Mouse (Mus musculus) erythroid progenitor cell, adult 5-6 weeks (primary cell): ENCODE measurements around the gene Il17rd. TPM values are rescaled to one million over a fixed set of nuclear protein-coding genes. Genes with fewer than 3 reads are reported as not detected.

Experiments used
- ATAC-seq: replicated peaks from 2 replicates; pipeline ENCODE4 v1.8.0; 2016; ENCODE audit warnings: moderate number of reproducible peaks, mild to moderate bottlenecking, moderate TSS enrichment, inconsistent platforms; ENCODE audit not compliant: poor library complexity, low FRiP score, severe bottlenecking
- total RNA-seq, 2 experiments: library from RNA; stranded (forward) in 1 of 2; stranded (reverse) in 1 of 2; fragments of 150-400 nt in 1 of 2; fragments of 186-747, 209-891 nt in 1 of 2; gene quantifications; 2 replicates each; pipeline versions ENCODE4 v1.2.3 to v1.2.4; 2015 to 2017; ENCODE audit warnings: low replicate concordance in 2 of 2

The Il17rd gene
- total RNA-seq, 2 experiments from 2014 or later, result not detected

DNA sequence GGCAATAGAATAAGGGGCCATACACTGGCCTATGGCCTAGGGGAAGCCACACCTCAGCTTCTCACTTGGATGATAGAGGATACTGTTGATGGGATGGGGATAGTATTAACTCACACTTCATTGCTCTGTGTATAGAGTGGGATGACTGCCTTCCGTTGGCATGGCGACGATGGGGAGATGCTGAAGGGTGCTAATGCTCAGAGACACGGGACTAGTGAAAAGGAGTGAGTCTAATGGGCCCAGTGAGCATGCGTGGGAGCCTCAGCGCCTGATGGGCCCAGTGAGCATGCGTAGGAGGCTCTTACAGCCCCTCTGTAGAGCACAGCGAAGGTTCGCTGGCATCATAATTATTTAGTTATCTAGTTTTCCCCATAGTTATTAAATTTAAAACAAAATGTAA, 100.2 kb downstream of the Il17rd start:
- ATAC-seq, result no peak

DNA sequence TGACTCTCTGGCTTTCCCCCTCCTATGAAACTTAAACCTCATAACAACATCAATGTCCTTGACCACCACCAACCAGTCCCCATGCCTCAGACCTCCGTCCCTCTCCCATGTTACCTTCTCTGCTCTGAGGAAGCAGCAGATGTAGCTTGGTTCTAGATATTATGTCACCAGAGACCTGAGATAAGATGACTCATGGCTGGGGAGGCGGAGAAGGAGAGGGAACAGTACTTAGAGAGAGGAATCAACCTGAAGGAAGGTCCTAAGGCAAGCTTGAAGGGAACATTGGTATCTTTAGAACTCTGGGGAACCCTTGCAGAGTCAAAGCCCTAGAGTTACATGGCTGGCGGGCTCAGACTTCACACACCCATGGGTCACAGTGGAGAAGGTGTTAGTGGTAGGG, 101.2 kb downstream of the Il17rd start:
- no peak for ATAC-seq

DNA sequence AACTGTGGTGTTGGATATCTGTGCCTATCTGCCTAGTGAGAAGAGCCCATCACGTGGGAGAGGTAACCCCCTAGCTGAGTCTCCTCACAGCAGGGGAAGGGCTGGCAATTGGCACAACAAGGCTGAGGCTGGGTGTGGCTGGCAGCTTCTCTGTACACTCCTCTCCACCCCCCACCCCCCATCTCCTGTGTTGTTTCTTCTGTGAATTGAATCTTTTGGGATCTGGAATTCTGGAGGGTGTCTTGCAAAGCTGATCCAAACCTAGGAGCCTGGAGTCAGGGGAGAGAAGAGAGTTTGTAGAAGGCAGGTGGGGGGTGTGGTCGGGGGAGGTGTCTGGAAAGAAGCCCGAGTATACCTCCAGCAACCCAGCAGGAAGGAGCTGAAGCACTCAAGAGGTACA, 102.7 kb downstream of the Il17rd start:
- no peak for ATAC-seq

DNA sequence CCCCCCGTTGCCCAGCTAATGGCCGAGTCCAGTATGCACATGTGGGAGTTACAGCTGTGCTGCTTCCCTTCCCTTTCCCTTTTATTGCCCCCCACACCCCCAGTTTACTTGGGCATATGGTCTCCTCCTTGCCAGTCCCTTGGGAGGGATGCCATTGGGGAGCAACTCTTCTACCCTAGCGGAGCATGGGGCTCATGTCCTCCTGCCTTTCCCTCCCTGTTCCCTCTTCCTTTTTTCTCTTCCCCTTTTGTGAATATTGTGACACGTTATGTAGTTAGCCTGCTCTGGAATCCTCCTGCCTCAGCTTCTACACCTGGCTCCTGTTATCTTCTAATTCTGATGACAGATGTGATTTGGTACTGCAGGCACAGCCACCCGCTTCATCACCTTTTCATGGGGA, 103.9 kb downstream of the Il17rd start:
- ATAC-seq, result no peak

DNA sequence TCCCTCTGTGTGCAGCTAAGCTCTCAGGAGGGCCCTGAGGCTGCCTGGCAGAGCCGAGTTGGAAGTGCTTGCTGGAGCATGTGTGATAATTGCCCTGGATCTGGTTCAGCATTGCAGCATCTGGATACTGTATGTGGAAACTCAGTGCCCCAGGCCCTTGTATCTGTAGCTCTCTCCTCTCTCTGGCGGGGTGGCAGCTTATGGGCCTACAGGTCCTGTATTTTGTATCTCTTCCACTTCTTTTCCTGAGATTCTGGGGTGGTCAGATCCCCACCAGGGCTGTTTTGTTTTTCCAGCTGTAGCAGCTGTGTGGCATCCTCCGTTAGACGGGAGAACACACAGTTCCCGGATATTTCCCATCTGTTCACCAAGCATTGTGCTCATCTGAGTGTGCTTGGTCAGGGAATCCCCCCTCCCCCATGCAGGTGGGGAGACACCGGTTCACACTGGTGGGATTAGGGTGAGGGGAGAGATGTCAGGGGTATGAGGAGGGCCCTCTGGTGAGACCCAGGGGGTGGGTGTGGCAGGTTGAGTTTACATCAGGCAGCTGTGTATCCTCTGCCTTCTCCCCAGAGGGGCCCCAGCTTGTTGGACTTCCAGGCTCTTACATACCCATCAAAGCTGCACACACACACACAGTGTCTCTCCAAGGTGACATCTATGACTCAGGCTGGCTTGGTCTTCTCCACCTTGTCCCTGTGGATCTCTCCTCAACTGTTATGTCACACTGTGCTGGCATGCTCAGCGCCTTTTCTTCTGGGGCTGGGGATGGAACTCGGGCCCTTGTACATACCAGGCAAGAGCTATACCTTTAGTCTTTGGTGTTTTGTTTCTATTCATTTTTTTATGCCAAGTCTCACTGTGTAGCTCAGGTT, 106.7 kb downstream of the Il17rd start:
- ATAC-seq, result no peak

DNA sequence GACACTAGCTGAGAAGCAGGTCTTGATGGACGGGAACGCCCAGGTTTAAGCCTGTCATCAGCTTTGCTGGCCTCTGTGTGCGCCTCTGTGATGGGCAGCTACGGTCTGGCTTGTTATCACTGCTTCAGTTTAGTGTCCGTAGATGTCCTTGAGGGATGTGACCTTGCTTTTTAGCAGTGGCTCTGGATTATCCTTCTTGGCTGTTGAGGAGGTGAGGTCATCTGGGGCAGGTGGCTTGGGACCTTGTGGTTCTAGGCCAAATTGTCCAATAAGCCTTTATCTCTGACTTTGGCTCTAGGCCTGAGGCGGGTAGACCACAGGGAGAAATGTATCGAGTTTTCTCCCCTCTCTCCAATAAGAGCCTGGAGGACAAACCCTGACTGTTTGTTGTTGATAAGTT, 109.0 kb downstream of the Il17rd start:
- ATAC-seq, result no peak

DNA sequence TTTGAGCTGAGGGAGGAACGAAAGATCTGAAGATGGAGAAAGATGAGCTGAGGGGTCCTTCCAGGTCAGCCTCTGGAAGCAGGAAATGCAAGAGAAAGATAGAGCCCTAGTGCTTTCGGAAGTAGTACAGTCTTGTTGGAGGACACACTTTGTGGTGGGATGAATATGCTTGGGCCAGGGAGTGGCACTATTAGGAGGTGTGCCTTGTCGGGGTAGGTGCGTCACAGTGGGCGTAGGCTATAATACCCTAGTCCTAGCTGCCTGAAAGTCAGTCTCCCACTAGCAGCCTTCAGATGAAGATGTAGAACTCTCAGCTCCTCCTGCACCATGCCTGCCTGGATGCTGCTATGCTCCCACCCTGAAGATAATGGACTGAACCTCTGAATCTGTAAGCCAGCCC, 110.7 kb downstream of the Il17rd start:
- ATAC-seq, result no peak

DNA sequence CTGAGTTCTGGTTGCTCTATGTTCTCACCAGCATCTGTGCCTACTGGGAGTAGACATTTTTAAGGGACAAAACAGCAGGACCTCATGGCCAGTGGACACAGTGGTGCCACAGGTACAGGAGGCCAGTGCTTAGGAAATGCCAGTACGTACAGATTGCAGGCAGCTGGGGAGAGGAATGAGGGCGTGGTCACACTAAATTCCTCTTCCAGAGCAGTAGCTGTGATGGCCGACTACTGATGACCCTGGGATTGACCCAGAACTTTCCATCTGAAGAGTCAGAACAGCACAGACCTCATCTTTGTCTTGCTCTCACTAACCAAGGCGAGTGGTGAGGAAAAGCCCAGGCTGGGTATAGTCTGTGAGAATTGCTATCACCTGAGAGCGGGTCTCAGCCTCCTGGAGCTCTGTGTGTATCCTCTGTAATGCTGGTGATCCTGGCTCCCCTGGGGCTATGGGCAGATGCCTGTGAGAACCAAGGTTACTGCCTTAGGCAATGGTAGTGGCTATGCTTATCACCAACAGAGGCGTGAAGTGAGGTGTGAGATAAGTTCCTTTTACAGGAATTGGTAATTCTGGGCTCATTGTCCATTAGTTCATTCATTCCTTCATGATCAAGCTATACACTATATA, 111.4 kb downstream of the Il17rd start:
- ATAC-seq, result no peak

DNA sequence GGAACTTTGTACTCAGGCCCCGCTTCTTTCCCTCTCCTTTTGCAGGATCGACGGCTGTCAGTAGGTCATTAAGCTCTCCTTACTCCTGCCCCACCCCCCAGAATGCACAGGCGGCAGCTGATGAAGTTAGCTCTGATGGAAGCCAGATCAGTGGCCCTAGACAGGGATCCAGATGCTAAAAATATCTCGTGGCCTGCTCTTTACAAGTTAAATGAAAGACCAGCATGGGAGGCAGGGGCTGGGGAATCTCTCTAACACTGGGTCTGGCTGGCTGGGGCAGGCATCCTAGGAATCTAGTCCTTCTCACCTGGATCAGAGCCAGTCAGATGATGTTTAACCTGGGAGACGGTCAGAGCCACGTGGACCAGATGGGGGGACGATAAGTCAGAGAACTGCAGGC, 112.7 kb downstream of the Il17rd start:
- ATAC-seq, result no peak

DNA sequence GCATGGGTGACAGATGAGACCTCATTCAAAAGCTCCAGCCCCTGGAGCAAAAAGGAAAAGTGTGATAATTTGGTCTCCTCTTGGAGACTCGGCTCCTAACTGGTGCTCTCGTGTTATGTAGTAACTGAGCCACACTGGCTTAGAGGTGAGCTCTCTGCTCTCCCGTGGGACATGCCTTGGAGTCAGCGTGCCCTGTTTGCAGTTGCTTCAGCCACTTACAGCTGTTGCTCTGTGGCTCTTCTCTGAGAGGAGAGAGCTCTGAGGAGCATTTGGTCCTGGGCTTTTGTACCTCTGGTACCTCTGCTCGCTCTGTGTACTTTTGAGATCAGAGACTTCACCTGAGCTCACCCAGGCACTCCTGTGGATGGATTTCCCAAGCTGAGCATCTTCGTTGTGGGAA, 116.3 kb downstream of the Il17rd start:
- no peak for ATAC-seq

DNA sequence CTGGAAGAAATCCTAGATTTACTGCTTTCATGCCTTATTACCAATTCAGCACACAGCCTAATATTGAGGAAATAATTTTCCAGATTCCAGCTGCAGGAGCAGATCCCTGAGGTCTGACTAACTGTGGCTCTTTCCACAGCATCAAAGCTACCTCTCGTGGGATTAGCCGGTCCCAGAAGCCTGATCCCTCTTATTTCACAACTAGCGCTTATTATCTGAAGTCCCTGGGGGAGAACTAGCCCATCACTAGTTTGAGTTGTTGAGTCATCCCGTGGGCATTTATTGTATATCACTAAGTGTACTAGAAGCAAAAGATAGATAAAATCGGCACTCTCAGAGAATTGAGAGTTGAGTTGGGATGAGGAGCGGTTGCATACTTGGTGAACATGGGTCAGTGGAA, 117.3 kb downstream of the Il17rd start:
- no peak for ATAC-seq

Other genes with a start within 250 kb of the Il17rd start
- gene Asb14, start 144.4 kb upstream of the Il17rd start, total RNA-seq (2015; ENCODE audit: low replicate concordance), result not detected in 2 replicates
- gene Asb14, start 144.4 kb upstream of the Il17rd start, total RNA-seq (2017; ENCODE audit: low replicate concordance), result not detected in 2 replicates
- gene Appl1, start 67.7 kb upstream of the Il17rd start, total RNA-seq (2015; ENCODE audit: low replicate concordance), result 2.9 and 4.0 TPM in 2 replicates
- gene Appl1, start 67.7 kb upstream of the Il17rd start, total RNA-seq (2017; ENCODE audit: low replicate concordance), result 3.5 and 3.6 TPM in 2 replicates
- gene Hesx1, start 44.5 kb upstream of the Il17rd start, total RNA-seq (2015; ENCODE audit: low replicate concordance), result not detected in 2 replicates
- not detected in 2 replicates for gene Hesx1, start 44.5 kb upstream of the Il17rd start, total RNA-seq (2017; ENCODE audit: low replicate concordance)
- 4.3 and 6.3 TPM in 2 replicates for gene Arhgef3, start 76.0 kb downstream of the Il17rd start, total RNA-seq (2015; ENCODE audit: low replicate concordance)
- gene Arhgef3, start 76.0 kb downstream of the Il17rd start, total RNA-seq (2017; ENCODE audit: low replicate concordance), result 3.9 and 5.8 TPM in 2 replicates